Mouse (Mus musculus) olfactory bulb, adult 2 months (tissue): ENCODE data around the gene Mycbp.

Experiments
- CTCF ChIP-seq: fragments of 200-500 bp; IDR thresholded peaks from 2 replicates; pipeline ENCODE4 v1.5.1; 2012; ENCODE audit warnings: low read depth, mild to moderate bottlenecking, low read length, moderate library complexity; ENCODE audit not compliant: insufficient read depth
- POLR2A ChIP-seq: fragments of 200-500 bp; IDR thresholded peaks from 2 replicates; pipeline ENCODE4 v1.6.1; 2012; ENCODE audit warnings: mild to moderate bottlenecking, low read depth, low read length, moderate library complexity; ENCODE audit not compliant: insufficient read depth

DNA sequence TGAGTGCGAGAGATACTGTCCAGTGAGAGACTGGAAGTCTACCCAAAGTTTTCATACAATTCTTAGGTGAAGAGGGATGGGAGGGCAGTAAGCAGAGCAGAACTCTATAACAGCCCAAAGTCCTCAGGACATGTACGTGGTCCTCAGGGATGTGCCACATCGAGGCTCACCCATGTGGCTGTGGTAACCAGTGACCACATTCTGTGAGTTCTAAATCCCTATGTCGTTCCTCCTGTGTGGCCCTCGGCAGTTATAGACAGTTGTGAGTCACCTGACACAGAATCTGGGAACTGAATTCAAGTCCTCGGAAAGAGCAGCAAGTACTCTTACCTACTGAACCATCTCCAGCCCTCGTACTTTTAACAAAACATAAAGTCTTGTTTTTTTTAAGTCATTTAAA lies 46.5 kb upstream of the Mycbp start:
- TF ChIP-seq POLR2A (no peak), CTCF (no peak)
